Mouse (Mus musculus): Measurements from ENCODE around the gene Duox1.
"Not testable (repeated sequence)": the region's sequence is repeated elsewhere in the genome, so short reads cannot be mapped to it uniquely, and the experiment has no call there.

Gene Duox1

GRCm38 (mm10) chr2:122376041-122376561 lies 60.6 kb downstream of the Duox1 start:
- DNase-seq: peak; percentile 75

GRCm38 (mm10) chr2:122377215-122377674 lies 61.8 kb downstream of the Duox1 start:
- DNase-seq: peak; percentile 95

- peak; percentile 88 for DNase-seq
Measured at GRCm38 (mm10) chr2:122377751-122378246, 62.3 kb downstream of the Duox1 start.

- DNase-seq: peak; percentile 80
Measured at GRCm38 (mm10) chr2:122378421-122379291, 63.2 kb downstream of the Duox1 start.

- DNase-seq: no peak
Measured at GRCm38 (mm10) chr2:122379292-122379650, 63.8 kb downstream of the Duox1 start.

- DNase-seq: peak; percentile 82
Measured at GRCm38 (mm10) chr2:122380768-122381311, 65.4 kb downstream of the Duox1 start.

GRCm38 (mm10) chr2:122381329-122382103 lies 66.0 kb downstream of the Duox1 start:
- no peak for DNase-seq

GRCm38 (mm10) chr2:122382121-122382520 lies 66.6 kb downstream of the Duox1 start:
- no peak for DNase-seq

GRCm38 (mm10) chr2:122385095-122385494 lies 69.6 kb downstream of the Duox1 start:
- no peak for DNase-seq

GRCm38 (mm10) chr2:122387135-122387534 lies 71.7 kb downstream of the Duox1 start:
- DNase-seq: not testable (repeated sequence)

- no peak for DNase-seq
Measured at GRCm38 (mm10) chr2:122396150-122396549, 80.7 kb downstream of the Duox1 start.
